Mouse (Mus musculus) ES-E14 (cell line): Measurements from ENCODE around the gene Ankrd13b. TPM values are rescaled to one million over a fixed set of nuclear protein-coding genes. Genes with fewer than 3 reads are reported as not detected.
A peak's percentile ranks its signal among the peaks of the same experiment; 100 is the strongest.

Experiments used
- DNase-seq: peaks from one replicate; pipeline ENCODE4 v3.0.0-alpha.2; 2013; ENCODE audit warnings: low read depth, low spot score
- H3K27ac ChIP-seq: 2 replicates; pipeline ENCODE4 v1.5.1; 2012; ENCODE audit warnings: low read depth, mild to moderate bottlenecking, low read length, moderate library complexity, mixed read lengths; ENCODE audit not compliant: poor library complexity, insufficient read depth, severe bottlenecking
- H3K36me3 ChIP-seq: 2 replicates; pipeline ENCODE4 v1.6.1; 2012; ENCODE audit warnings: mild to moderate bottlenecking, low read length, moderate library complexity, mixed read lengths; ENCODE audit not compliant: control insufficient read depth, poor library complexity, insufficient read depth, severe bottlenecking
- H3K4me1 ChIP-seq, 2 experiments: fragments of 150-350 bp in 1 of 2; sonication (generic) in 1 of 2; 2 replicates each; pipeline ENCODE4 v1.6.1; 2012; ENCODE audit warnings: low read length in 2 of 2, mild to moderate bottlenecking in 1 of 2, mixed read lengths in 1 of 2; ENCODE audit not compliant: control insufficient read depth in 2 of 2, insufficient read depth in 2 of 2, poor library complexity in 1 of 2
- H3K4me3 ChIP-seq, 2 experiments: fragments of 150-350 bp in 1 of 2; sonication (generic) in 1 of 2; 2 replicates each; pipeline ENCODE4 v1.5.1; 2012; ENCODE audit warnings: low read length in 2 of 2, low read depth in 1 of 2, mild to moderate bottlenecking in 1 of 2, mixed read lengths in 1 of 2; ENCODE audit not compliant: insufficient read depth in 1 of 2, poor library complexity in 1 of 2, severe bottlenecking in 1 of 2
- H3K9ac ChIP-seq: 2 replicates; pipeline ENCODE4 v1.6.1; 2012; ENCODE audit warnings: low read depth, mild to moderate bottlenecking, low read length, mixed read lengths; ENCODE audit not compliant: poor library complexity, insufficient read depth, severe bottlenecking
- H3K9me3 ChIP-seq: fragments of 150-350 bp; sonication (generic); 2 replicates; pipeline ENCODE4 v1.6.1; 2012; ENCODE audit warnings: low read depth, mild to moderate bottlenecking, low read length; ENCODE audit not compliant: control insufficient read depth, insufficient read depth
- CHD2 ChIP-seq: IDR thresholded peaks from 2 replicates; pipeline ENCODE4 v1.6.1; 2014; ENCODE audit warnings: mild to moderate bottlenecking, low read depth, low read length, inconsistent platforms
- HCFC1 ChIP-seq: IDR thresholded peaks from 2 replicates; pipeline ENCODE4 v1.6.1; 2012; ENCODE audit warnings: low read length, inconsistent platforms, borderline replicate concordance; ENCODE audit not compliant: insufficient read depth
- MAFK ChIP-seq: IDR thresholded peaks from 2 replicates; pipeline ENCODE4 v1.6.1; 2014; ENCODE audit warnings: mild to moderate bottlenecking, low read depth, low read length, inconsistent platforms; ENCODE audit not compliant: insufficient read depth
- ZC3H11A ChIP-seq: IDR thresholded peaks from 2 replicates; pipeline ENCODE4 v1.6.1; 2012; ENCODE audit warnings: low read depth, mild to moderate bottlenecking, inconsistent platforms, low read length, borderline replicate concordance
- ZNF384 ChIP-seq: IDR thresholded peaks from 2 replicates; pipeline ENCODE4 v1.6.1; 2012; ENCODE audit warnings: low read depth, low read length, inconsistent platforms
- in situ Hi-C, 2 experiments: fragments of 600-800 bp; cut with MboI; formaldehyde crosslinking; loops; one replicate each; pipeline ENCODE4 v1.15.1; 2025; ENCODE audit warnings: low sequenced_read_pairs in 2 of 2, inconsistent platforms in 1 of 2; ENCODE audit not compliant: unreplicated experiment in 2 of 2
- total RNA-seq: library from RNA; depleted of rRNA; stranded (reverse); fragments of 300-350 nt; gene quantifications from 2 replicates; pipeline ENCODE4 v1.2.3, GENCODE M21; 2012

Ankrd13b gene
- total RNA-seq, 1 experiment: 7.0 TPM

- Histone ChIP-seq H3K4me1 (peaks cover 5 to 20% of the 10 kb centered on the region in 2 experiments; a peak in 3 of 4 replicates), H3K9ac (no peak overlapping the region), H3K9me3 (no peaks in the 10 kb centered on the region), H3K4me3 (no peak overlapping the region), H3K27ac (no peak overlapping the region), H3K36me3 (0 out of 2 replicates have a peak, but pooled peaks cover 3% of the 10 kb centered on the region)
- in situ Hi-C loops: no loop called here
- no peak for DNase-seq
- TF ChIP-seq CHD2 (no peak), ZNF384 (no peak), ZC3H11A (no peak), MAFK (no peak), HCFC1 (no peak)
These were observed 37.8 kb downstream of the Ankrd13b start for GRCm38 (mm10) chr11:77451670-77452069.

GRCm38 (mm10) chr11:77449224-77449623 lies 40.3 kb downstream of the Ankrd13b start:
- TF ChIP-seq MAFK (no peak), HCFC1 (no peak), CHD2 (no peak), ZNF384 (no peak), ZC3H11A (no peak)
- Histone ChIP-seq H3K9ac (no peak overlapping the region), H3K36me3 (0 out of 2 replicates have a peak, but pooled peaks cover 3% of the 10 kb centered on the region), H3K9me3 (no peaks in the 10 kb centered on the region), H3K27ac (no peak overlapping the region), H3K4me1 (peaks cover 0 to 8% of the 10 kb centered on the region in 2 experiments; a peak in 1 of 4 replicates), H3K4me3 (no peak overlapping the region)
- no peak for DNase-seq
- in situ Hi-C loops: no loop called here

GRCm38 (mm10) chr11:77446628-77447041 lies 42.8 kb downstream of the Ankrd13b start:
- no peak overlapping the region for H3K4me3 ChIP-seq
- in situ Hi-C loops: no loop called here
- H3K36me3 ChIP-seq: 0 out of 2 replicates have a peak, but pooled peaks cover 3% of the 10 kb centered on the region
- H3K9ac ChIP-seq: 0 out of 2 replicates have a peak overlapping the region, but pooled peaks have one; percentile 13
- no peak for DNase-seq
- H3K27ac ChIP-seq: no peak overlapping the region
- H3K9me3 ChIP-seq: no peaks in the 10 kb centered on the region
- TF ChIP-seq ZC3H11A: 0 out of 2 replicates have a peak, but pooled peaks have one; percentile 16
- no peak for TF ChIP-seq MAFK
- peaks cover 0 to 5% of the 10 kb centered on the region in 2 experiments; a peak in 1 of 4 replicates for H3K4me1 ChIP-seq

DNA sequence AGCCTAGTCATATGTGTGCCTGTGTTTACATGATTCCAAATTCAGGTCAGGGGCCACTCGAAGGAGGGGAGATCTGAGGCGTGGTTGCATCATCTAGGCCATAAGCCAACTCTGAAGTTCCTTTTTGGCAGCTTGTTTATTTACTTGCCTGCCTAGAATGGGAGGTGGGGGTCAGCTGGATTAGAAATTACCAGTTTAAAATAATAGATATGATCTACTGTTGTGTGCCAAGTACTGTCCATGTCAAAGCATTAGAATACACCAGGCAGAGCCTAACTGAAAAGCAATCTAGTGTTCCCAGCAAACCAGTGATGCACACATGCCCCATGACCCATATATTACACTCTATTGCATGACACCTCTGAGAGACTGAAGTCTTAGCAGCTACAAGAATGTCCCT lies 44.5 kb downstream of the Ankrd13b start:
- in situ Hi-C loops: no loop called here
- H3K9ac ChIP-seq: no peak overlapping the region
- TF ChIP-seq ZC3H11A: no peak
- TF ChIP-seq MAFK: no peak
- TF ChIP-seq CHD2: no peak
- TF ChIP-seq HCFC1: no peak
- TF ChIP-seq ZNF384: no peak
- H3K9me3 ChIP-seq: no peaks in the 10 kb centered on the region
- H3K36me3 ChIP-seq: 0 out of 2 replicates have a peak, but pooled peaks cover 3% of the 10 kb centered on the region
- H3K4me3 ChIP-seq: no peak overlapping the region
- peaks cover 0 to 5% of the 10 kb centered on the region in 2 experiments; a peak in 1 of 4 replicates for H3K4me1 ChIP-seq
- no peak overlapping the region for H3K27ac ChIP-seq
- DNase-seq: no peak
